Mouse (Mus musculus): ENCODE data around the gene Ube2ql1.

DNA sequence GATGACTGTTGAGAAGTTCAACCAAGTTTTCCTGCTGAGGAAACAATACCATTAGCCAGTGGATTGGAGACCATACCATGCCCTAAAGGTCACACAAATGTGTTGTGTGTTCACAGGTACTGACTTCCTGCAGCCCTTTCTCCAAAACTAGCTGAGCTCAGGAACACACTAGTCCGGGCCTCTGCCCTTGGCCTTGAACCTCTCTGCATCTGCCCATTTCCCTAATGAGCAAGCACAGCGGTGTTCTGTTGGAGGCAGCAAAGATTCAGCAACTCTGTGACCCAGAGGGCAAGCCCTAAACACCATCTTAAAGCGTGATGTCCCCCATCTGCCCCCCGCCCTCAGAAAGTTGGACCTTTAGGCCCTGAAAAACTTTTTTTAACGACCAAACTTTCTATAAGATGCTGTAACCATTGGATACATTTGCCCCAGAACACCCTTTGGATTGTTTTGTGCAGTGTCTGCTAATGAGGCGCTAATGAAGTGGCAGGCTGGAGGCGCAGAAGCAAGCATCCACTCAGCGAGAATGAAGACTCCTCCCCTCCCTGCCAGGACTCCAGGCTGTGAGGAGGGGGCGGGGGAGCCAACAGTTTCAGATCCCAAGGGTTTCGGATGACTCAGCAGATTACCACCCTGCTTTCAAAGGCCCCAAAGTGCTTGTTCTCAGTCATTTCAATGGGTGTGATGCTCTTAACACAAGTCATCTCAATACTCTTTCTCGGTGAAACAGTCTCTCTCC is 21.7 kb downstream of the Ube2ql1 start:
- TF ChIP-seq POLR2A (IDR thresholded peaks at IDR 0.05; ENCODE audit: extremely low read depth, insufficient read depth, low read length) (no peak), CTCF (IDR thresholded peaks at IDR 0.05; ENCODE audit: extremely low read depth, insufficient read depth, low read length) (no peak)
